Mouse (Mus musculus): ENCODE data around the gene Gapdh. TPM values are rescaled to one million over a fixed set of nuclear protein-coding genes. Genes with fewer than 3 reads are reported as not detected.

Gene Gapdh
- polyA plus RNA-seq, 1 experiment from 2014 or later = 2,787 TPM

GRCm38 (mm10) chr6:125195541-125196075 lies 29.3 kb upstream of the Gapdh start:
- Histone ChIP-seq H3K4me3 (ENCODE audit: low read depth, low read length) (no peak overlapping the region), H3K27me3 (ENCODE audit: control insufficient read depth, insufficient read depth, low read length) (no peaks in the 10 kb centered on the region), H3K36me3 (ENCODE audit: control insufficient read depth, insufficient read depth, low read length) (peaks cover 10% of the 10 kb centered on the region), H3K4me1 (ENCODE audit: control insufficient read depth, insufficient read depth, low read length) (peaks cover 3% of the 10 kb centered on the region; the same call in 1 of the 2 replicates), H3K9me3 (ENCODE audit: control insufficient read depth, low read length) (no peaks in the 10 kb centered on the region), H3K27ac (replicated peaks; ENCODE audit: low read depth, low read length) (no peak overlapping the region), H3K9ac (ENCODE audit: low read length) (no peak overlapping the region), H3K4me2 (ENCODE audit: low read depth, severe bottlenecking) (no peak overlapping the region)
- WGBS = 48% methylated on average over 1 of the region's 1 CpGs
- no peak for ATAC-seq (ENCODE audit: insufficient number of reproducible peaks, low FRiP score, low TSS enrichment, low read depth)
- no peak for DNase-seq (ENCODE audit: low spot score)

- peaks cover 3% of the 10 kb centered on the region; the same call in 1 of the 2 replicates for H3K4me1 ChIP-seq (ENCODE audit: control insufficient read depth, insufficient read depth, low read length)
- H3K27ac ChIP-seq (replicated peaks; ENCODE audit: low read depth, low read length) = no peak overlapping the region
- no peaks in the 10 kb centered on the region for H3K9me3 ChIP-seq (ENCODE audit: control insufficient read depth, low read length)
- peaks cover 19% of the 10 kb centered on the region for H3K36me3 ChIP-seq (ENCODE audit: control insufficient read depth, insufficient read depth, low read length)
- H3K9ac ChIP-seq (ENCODE audit: low read length) = no peak overlapping the region
- ATAC-seq (ENCODE audit: insufficient number of reproducible peaks, low FRiP score, low TSS enrichment, low read depth) (no peak), DNase-seq (ENCODE audit: low spot score) (no peak)
- H3K27me3 ChIP-seq (ENCODE audit: control insufficient read depth, insufficient read depth, low read length) = no peaks in the 10 kb centered on the region
- H3K4me3 ChIP-seq (ENCODE audit: low read depth, low read length) = no peak overlapping the region
- H3K4me2 ChIP-seq (ENCODE audit: low read depth, severe bottlenecking) = no peak overlapping the region
- 78% methylated on average over 7 of the region's 7 CpGs for WGBS
These were observed 27.1 kb upstream of the Gapdh start for GRCm38 (mm10) chr6:125193390-125193789.

- DNase-seq (ENCODE audit: low spot score) = no peak
- Histone ChIP-seq H3K9me3 (ENCODE audit: control insufficient read depth, low read length) (no peaks in the 10 kb centered on the region), H3K27ac (replicated peaks; ENCODE audit: low read depth, low read length) (no peak overlapping the region), H3K27me3 (ENCODE audit: control insufficient read depth, insufficient read depth, low read length) (no peaks in the 10 kb centered on the region), H3K4me3 (ENCODE audit: low read depth, low read length) (peak overlapping the region; percentile 75), H3K36me3 (ENCODE audit: control insufficient read depth, insufficient read depth, low read length) (peaks cover 20% of the 10 kb centered on the region), H3K9ac (ENCODE audit: low read length) (peak overlapping the region; percentile 89), H3K4me2 (ENCODE audit: low read depth, severe bottlenecking) (peak overlapping the region; percentile 84), H3K4me1 (ENCODE audit: control insufficient read depth, insufficient read depth, low read length) (peaks cover 3% of the 10 kb centered on the region; the same call in 1 of the 2 replicates)
- 49% methylated on average over 5 of the region's 5 CpGs for WGBS
- ATAC-seq (ENCODE audit: insufficient number of reproducible peaks, low FRiP score, low TSS enrichment, low read depth) = no peak
These were observed 26.6 kb upstream of the Gapdh start for GRCm38 (mm10) chr6:125192841-125193240.

- peak overlapping the region; percentile 75 for H3K4me3 ChIP-seq (ENCODE audit: low read depth, low read length)
- WGBS = under 1% methylated on average over 34 of the region's 34 CpGs
- H3K9ac ChIP-seq (ENCODE audit: low read length) = peak overlapping the region; percentile 89
- DNase-seq (ENCODE audit: low spot score) (peak; percentile 93), ATAC-seq (ENCODE audit: insufficient number of reproducible peaks, low FRiP score, low TSS enrichment, low read depth) (peak; percentile 92)
- H3K27ac ChIP-seq (replicated peaks; ENCODE audit: low read depth, low read length) = peak overlapping the region; percentile 99
- peaks cover 24% of the 10 kb centered on the region for H3K36me3 ChIP-seq (ENCODE audit: control insufficient read depth, insufficient read depth, low read length)
- H3K4me1 ChIP-seq (ENCODE audit: control insufficient read depth, insufficient read depth, low read length) = peaks cover 3% of the 10 kb centered on the region; the same call in 1 of the 2 replicates
- H3K9me3 ChIP-seq (ENCODE audit: control insufficient read depth, low read length) = no peaks in the 10 kb centered on the region
- peak overlapping the region; percentile 84 for H3K4me2 ChIP-seq (ENCODE audit: low read depth, severe bottlenecking)
- no peaks in the 10 kb centered on the region for H3K27me3 ChIP-seq (ENCODE audit: control insufficient read depth, insufficient read depth, low read length)
These were observed 25.9 kb upstream of the Gapdh start for GRCm38 (mm10) chr6:125192016-125192714.

- no peaks in the 10 kb centered on the region for H3K27me3 ChIP-seq (ENCODE audit: control insufficient read depth, insufficient read depth, low read length)
- peaks cover 31% of the 10 kb centered on the region for H3K36me3 ChIP-seq (ENCODE audit: control insufficient read depth, insufficient read depth, low read length)
These were observed 25.2 kb upstream of the Gapdh start, which contains the start of the genes Ncapd2 and Mrpl51 for GRCm38 (mm10) chr6:125191332-125192015. Gene Ncapd2 (minus strand): TSS chr6:125191701. Gene Mrpl51 (plus strand): TSS chr6:125191801.

GRCm38 (mm10) chr6:125190816-125191215 lies 24.5 kb upstream of the Gapdh start:
- Histone ChIP-seq H3K4me2 (ENCODE audit: low read depth, severe bottlenecking) (peak overlapping the region; percentile 84), H3K4me3 (ENCODE audit: low read depth, low read length) (peak overlapping the region; percentile 75), H3K4me1 (ENCODE audit: control insufficient read depth, insufficient read depth, low read length) (peaks cover 3% of the 10 kb centered on the region; the same call in 1 of the 2 replicates), H3K27me3 (ENCODE audit: control insufficient read depth, insufficient read depth, low read length) (no peaks in the 10 kb centered on the region), H3K27ac (replicated peaks; ENCODE audit: low read depth, low read length) (0 out of 2 replicates have a peak overlapping the region, but pooled peaks have one; percentile 99), H3K9me3 (ENCODE audit: control insufficient read depth, low read length) (no peaks in the 10 kb centered on the region), H3K36me3 (ENCODE audit: control insufficient read depth, insufficient read depth, low read length) (peaks cover 35% of the 10 kb centered on the region), H3K9ac (ENCODE audit: low read length) (peak overlapping the region; percentile 89)
- no peak for DNase-seq (ENCODE audit: low spot score)
- no peak for ATAC-seq (ENCODE audit: insufficient number of reproducible peaks, low FRiP score, low TSS enrichment, low read depth)

More at GRCm38 (mm10) chr6:125191332-125192015, 25.2 kb upstream of the Gapdh start, which contains the start of the genes Ncapd2 and Mrpl51:
- Histone ChIP-seq H3K9me3 (ENCODE audit: control insufficient read depth, low read length) (no peaks in the 10 kb centered on the region), H3K27ac (replicated peaks; ENCODE audit: low read depth, low read length) (peak within 1 kb of the TSS; percentile 99), H3K4me2 (ENCODE audit: low read depth, severe bottlenecking) (peak within 1 kb of the TSS; percentile 84), H3K4me1 (ENCODE audit: control insufficient read depth, insufficient read depth, low read length) (peaks cover 3% of the 10 kb centered on the region; the same call in 1 of the 2 replicates), H3K9ac (ENCODE audit: low read length) (peak within 1 kb of the TSS; percentile 89), H3K4me3 (ENCODE audit: low read depth, low read length) (peak within 1 kb of the TSS; percentile 75)
- under 1% methylated on average over 54 of the region's 54 CpGs for WGBS
- DNase-seq (ENCODE audit: low spot score) = peak; percentile 98
- ATAC-seq (ENCODE audit: insufficient number of reproducible peaks, low FRiP score, low TSS enrichment, low read depth) = peak; percentile 96

GRCm38 (mm10) chr6:125186203-125186602 lies 19.9 kb upstream of the Gapdh start:
- Histone ChIP-seq H3K4me1 (ENCODE audit: control insufficient read depth, insufficient read depth, low read length) (no peaks in the 10 kb centered on the region), H3K4me2 (ENCODE audit: low read depth, severe bottlenecking) (no peak overlapping the region), H3K27me3 (ENCODE audit: control insufficient read depth, insufficient read depth, low read length) (no peaks in the 10 kb centered on the region), H3K9me3 (ENCODE audit: control insufficient read depth, low read length) (no peaks in the 10 kb centered on the region), H3K36me3 (ENCODE audit: control insufficient read depth, insufficient read depth, low read length) (peaks cover 56% of the 10 kb centered on the region), H3K4me3 (ENCODE audit: low read depth, low read length) (no peak overlapping the region), H3K9ac (ENCODE audit: low read length) (no peak overlapping the region), H3K27ac (replicated peaks; ENCODE audit: low read depth, low read length) (no peak overlapping the region)
- 94% methylated on average over 10 of the region's 10 CpGs for WGBS
- DNase-seq (ENCODE audit: low spot score) (no peak), ATAC-seq (ENCODE audit: insufficient number of reproducible peaks, low FRiP score, low TSS enrichment, low read depth) (no peak)

GRCm38 (mm10) chr6:125182133-125182532 lies 15.9 kb upstream of the Gapdh start:
- no peak for DNase-seq (ENCODE audit: low spot score)
- no peak overlapping the region for H3K4me3 ChIP-seq (ENCODE audit: low read depth, low read length)
- no peak overlapping the region for H3K27ac ChIP-seq (replicated peaks; ENCODE audit: low read depth, low read length)
- no peak overlapping the region for H3K9ac ChIP-seq (ENCODE audit: low read length)
- H3K4me1 ChIP-seq (ENCODE audit: control insufficient read depth, insufficient read depth, low read length) = no peaks in the 10 kb centered on the region
- peaks cover 75% of the 10 kb centered on the region for H3K36me3 ChIP-seq (ENCODE audit: control insufficient read depth, insufficient read depth, low read length)
- H3K27me3 ChIP-seq (ENCODE audit: control insufficient read depth, insufficient read depth, low read length) = no peaks in the 10 kb centered on the region
- no peak for ATAC-seq (ENCODE audit: insufficient number of reproducible peaks, low FRiP score, low TSS enrichment, low read depth)
- H3K9me3 ChIP-seq (ENCODE audit: control insufficient read depth, low read length) = no peaks in the 10 kb centered on the region
- no peak overlapping the region for H3K4me2 ChIP-seq (ENCODE audit: low read depth, severe bottlenecking)
- WGBS = 89% methylated on average over 5 of the region's 5 CpGs
